Mouse (Mus musculus): ENCODE measurements around the gene Ankrd36.

DNA sequence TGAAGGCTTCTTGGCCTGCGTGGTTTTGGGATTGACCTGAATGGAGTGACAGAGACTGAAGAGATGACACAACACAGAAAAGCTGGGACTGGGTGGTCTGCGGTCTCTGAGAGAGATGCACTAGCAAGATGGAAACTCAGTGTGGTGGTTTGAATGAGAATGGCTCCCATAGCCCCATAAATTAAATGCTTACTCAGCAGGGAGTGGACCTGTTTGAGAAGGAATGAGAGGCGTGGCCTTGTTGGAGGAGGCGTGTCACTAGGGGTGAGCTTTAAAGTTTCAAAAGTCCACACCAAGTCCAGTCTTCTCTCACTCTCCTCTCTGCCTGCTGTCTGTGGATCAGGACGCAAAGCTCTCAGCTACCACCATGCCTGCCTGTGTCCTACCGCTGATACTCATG is 1.8 kb upstream of the Ankrd36 start:
- TF ChIP-seq FLI1 (IDR thresholded peaks at IDR 0.05; ENCODE audit: low read length) (no peak), GATA1 (IDR thresholded peaks at IDR 0.05; ENCODE audit: borderline replicate concordance, low read length) (no peak)
